Mouse (Mus musculus): ENCODE measurements around the gene Usp48.
"Not testable (repeated sequence)": the region's sequence is repeated elsewhere in the genome, so short reads cannot be mapped to it uniquely, and the experiment has no call there.

- not testable (repeated sequence) for TF ChIP-seq POLR2A (IDR thresholded peaks at IDR 0.05; ENCODE audit: borderline replicate concordance, low read depth, low read length); CTCF (IDR thresholded peaks at IDR 0.05; ENCODE audit: low read depth, low read length)
These were observed 4.5 kb upstream of the Usp48 start for GRCm38 (mm10) chr4:137589095-137589494.
